Mouse (Mus musculus) neutrophil, adult 59 days (primary cell): ENCODE results near the gene Gngt2. TPM values are rescaled to one million over a fixed set of nuclear protein-coding genes. Genes with fewer than 3 reads are reported as not detected.

Experiments
- total RNA-seq, 2 experiments: library from RNA; stranded (reverse); gene quantifications; 1 replicate in 1 of 2; 2 replicates in 1 of 2; pipeline ENCODE4 v1.2.4; 2023

Gene Gngt2
- 10 to 100 TPM; 20.5 to 30.0 TPM for total RNA-seq

DNA sequence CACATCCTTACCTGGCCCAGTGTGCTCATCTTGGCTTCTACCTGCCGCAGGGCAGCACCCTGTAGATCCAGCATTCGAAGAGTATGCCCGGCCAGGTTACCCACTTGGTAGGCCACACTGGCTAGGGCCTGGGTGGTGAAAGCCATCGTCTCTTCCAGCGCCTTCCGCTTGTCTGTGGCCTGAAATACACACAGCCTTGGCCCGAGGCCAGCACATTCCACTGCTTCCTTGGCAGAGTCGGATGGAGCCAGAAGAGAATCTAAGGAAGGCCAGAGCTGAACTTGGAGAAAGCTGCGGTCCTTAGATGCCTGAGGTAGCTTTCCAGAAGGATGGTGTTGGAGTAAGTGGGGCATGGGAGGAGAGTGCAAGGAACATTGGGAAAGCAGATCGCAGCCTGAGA lies at the start of gene Gngt2:
TSS of gene Gngt2 (plus strand) at position 158 of the 400 bp plus-strand sequence.

DNA sequence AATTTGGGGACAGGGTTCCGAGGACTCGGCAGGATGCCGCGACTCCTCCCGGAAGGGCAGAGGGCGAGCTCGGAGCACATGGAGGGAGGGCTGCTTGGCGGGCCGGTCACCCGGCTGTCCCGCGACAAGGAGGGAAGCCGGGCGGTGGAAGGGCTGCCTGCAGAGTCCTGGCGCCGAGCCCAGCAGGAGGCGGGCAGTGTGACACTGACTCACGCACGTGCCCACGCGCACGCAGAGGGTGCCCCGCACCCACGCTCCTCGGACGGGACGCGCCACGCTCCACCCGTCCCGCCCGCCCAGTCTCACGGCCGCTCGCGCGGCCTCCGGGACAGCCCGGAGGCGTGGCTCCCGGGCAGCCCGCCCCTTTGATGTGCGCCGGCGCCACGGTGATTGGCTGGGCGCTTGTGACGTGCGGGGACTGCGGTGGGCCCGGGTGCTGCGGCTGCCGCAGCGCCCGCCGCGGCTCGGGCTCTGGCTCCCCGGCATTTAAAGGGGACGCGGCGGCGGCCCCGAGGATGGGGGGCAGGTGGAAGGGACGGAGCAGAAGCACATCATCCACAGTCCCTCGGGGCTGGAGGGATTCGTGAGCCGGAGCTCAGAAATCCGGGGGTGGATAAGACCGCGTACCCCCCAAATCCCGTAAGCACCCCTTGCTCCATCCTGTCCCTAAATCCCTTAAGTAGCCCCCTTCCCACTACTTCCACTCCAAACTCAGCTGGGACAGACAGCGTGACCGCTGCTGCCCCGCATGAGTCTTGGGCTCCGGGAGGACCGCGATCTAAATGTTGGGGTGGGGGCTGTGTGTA lies 12.7 kb upstream of the Gngt2 start, which contains the start of gene Phospho1:
TSS of gene Phospho1 (plus strand) at position 429 of the 806 bp plus-strand sequence.

DNA sequence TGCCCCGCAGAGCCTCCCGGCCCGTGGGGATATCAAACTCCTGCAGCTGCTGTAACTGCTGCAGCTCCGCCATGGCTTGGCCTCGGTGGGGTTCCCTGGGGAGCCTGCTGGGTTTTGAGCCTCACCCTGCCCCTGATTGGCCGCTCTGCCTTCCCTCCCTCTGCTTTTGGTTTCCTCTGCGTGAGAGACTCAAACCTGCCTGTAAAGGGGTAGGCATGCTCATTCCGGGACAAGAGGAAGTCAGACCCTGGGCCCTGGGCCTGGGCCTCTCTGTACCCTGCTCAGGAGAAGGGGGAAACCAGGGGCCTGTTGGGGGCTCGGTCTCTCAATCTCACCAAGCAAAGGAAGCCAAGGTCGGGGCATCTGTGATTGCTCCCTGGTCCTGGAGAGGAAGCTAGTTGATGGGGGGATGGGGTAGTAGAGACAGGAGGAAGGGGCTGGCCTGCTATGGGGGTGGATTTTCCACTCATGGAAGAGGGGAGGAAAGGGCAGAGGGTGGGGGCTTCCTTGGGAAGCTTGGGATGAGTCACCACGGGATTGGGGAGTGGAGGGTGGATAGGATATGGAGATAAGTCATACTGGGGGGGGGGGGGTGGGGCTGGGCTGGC lies 5.2 kb downstream of the Gngt2 start, which contains the start of gene Abi3:
TSS of gene Abi3 (minus strand) at position 403 of the 608 bp plus-strand sequence.

Other genes starting within 250 kb of the Gngt2 start
- gene Ngfr, start 249.5 kb upstream of the Gngt2 start, total RNA-seq, result under 1 TPM in 1 of 2 experiments, not detected in 1; 0.13 TPM
- 10 to 100 TPM; 23.1 to 27.6 TPM for gene Phb, start 170.3 kb upstream of the Gngt2 start, total RNA-seq
- gene Zfp652, start 124.5 kb upstream of the Gngt2 start, total RNA-seq, result 10 to 100 TPM; 64.9 to 68.0 TPM
- gene B130006D01Rik, start 113.6 kb upstream of the Gngt2 start, total RNA-seq, result 1 to 10 TPM; 3.7 to 4.3 TPM
- gene Phospho1, start 12.7 kb upstream of the Gngt2 start, total RNA-seq, result 100 to 1,000 TPM; 167 to 174 TPM
- gene Abi3, start 5.3 kb downstream of the Gngt2 start, total RNA-seq, result 10 to 100 TPM in 1 of 2 experiments, 1 to 10 TPM in 1; 9.6 to 17.9 TPM
- gene B4galnt2, start 77.7 kb downstream of the Gngt2 start, total RNA-seq, result not detected
- not detected for gene Igf2bp1, start 168.7 kb downstream of the Gngt2 start, total RNA-seq
- gene Gip, start 187.3 kb downstream of the Gngt2 start, total RNA-seq, result not detected
- gene Snf8, start 197.7 kb downstream of the Gngt2 start, total RNA-seq, result 10 to 100 TPM; 53.3 to 63.4 TPM
- 10 to 100 TPM; 32.3 to 33.4 TPM for gene Ube2z, start 228.2 kb downstream of the Gngt2 start, total RNA-seq
- 10 to 100 TPM; 90.1 to 93.2 TPM for gene Atp5g1, start 238.5 kb downstream of the Gngt2 start, total RNA-seq